Mouse (Mus musculus) heart, postnatal 0 days (tissue): Measurements from ENCODE around the gene Slc17a9.

Experiments used
- CTCF ChIP-seq: IDR thresholded peaks from 2 replicates; pipeline ENCODE4 v1.5.1; 2016; ENCODE audit warnings: antibody characterized with exemption, control low read depth, low read depth
- EP300 ChIP-seq: IDR thresholded peaks from 2 replicates; pipeline ENCODE4 v1.6.1; 2016; ENCODE audit warnings: antibody characterized with exemption, low read depth

- TF ChIP-seq CTCF, result no peak
- TF ChIP-seq EP300, result no peak
Measured at GRCm38 (mm10) chr2:180724585-180725413, at the start of gene Slc17a9.
